Mouse (Mus musculus) embryonic facial prominence, embryonic 10.5 days (tissue): ENCODE data around the gene Cdca7. TPM values are rescaled to one million over a fixed set of nuclear protein-coding genes. Genes with fewer than 3 reads are reported as not detected.

Experiments
- DNase-seq: peaks from one replicate; pipeline ENCODE4 v3.0.0-alpha.2; 2017; ENCODE audit warnings: low spot score
- H3K27ac ChIP-seq: fragments of 300-500 bp; sonication (generic); replicated peaks from 2 replicates; pipeline ENCODE4 v1.5.1; 2016; ENCODE audit warnings: mild to moderate bottlenecking
- H3K27me3 ChIP-seq: fragments of 300-500 bp; sonication (generic); replicated peaks from 2 replicates; pipeline ENCODE4 v1.6.1; 2016; ENCODE audit warnings: low read depth, mild to moderate bottlenecking; ENCODE audit not compliant: poor library complexity, severe bottlenecking
- H3K36me3 ChIP-seq: fragments of 300-500 bp; sonication (generic); replicated peaks from 2 replicates; pipeline ENCODE4 v1.6.1; 2016; ENCODE audit warnings: mild to moderate bottlenecking, moderate library complexity
- H3K4me1 ChIP-seq: fragments of 300-500 bp; sonication (generic); 2 replicates; pipeline ENCODE4 v1.6.1; 2016
- H3K4me3 ChIP-seq: fragments of 300-500 bp; sonication (generic); 2 replicates; pipeline ENCODE4 v1.5.1; 2016; ENCODE audit warnings: mild to moderate bottlenecking, moderate library complexity
- H3K9me3 ChIP-seq: fragments of 300-500 bp; sonication (generic); 2 replicates; pipeline ENCODE4 v1.6.1; 2016; ENCODE audit warnings: mild to moderate bottlenecking
- WGBS: fragments of 180-500 bp; shearing (Covaris S2); methylation state at CpG from one replicate; pipeline ENCODE4 v1.1.7; 2016; 5-methylcytosine and 5-hydroxymethylcytosine counted together
- polyA plus RNA-seq: library from polyadenylated mRNA; unstranded; fragments of >200 nt; fragmentation: Nextera tagmentation; extraction: Ambion mirVana; gene quantifications from 2 replicates; pipeline ENCODE4 v1.2.1, GENCODE M21; 2016

Cdca7 gene
- polyA plus RNA-seq: 252 and 257 TPM in 2 replicates

GRCm38 (mm10) chr2:72475797-72476485, at the start of gene Cdca7:
Gene Cdca7, plus strand, starts transcription at chr2:72476159.
- Histone ChIP-seq H3K36me3 (peaks cover 24% of the 10 kb centered on the region), H3K4me1 (peaks cover 51% of the 10 kb centered on the region), H3K27ac (peak within 1 kb of the TSS; percentile 98), H3K4me3 (peak within 1 kb of the TSS; percentile 88), H3K9me3 (no peaks in the 10 kb centered on the region), H3K27me3 (peaks cover 25% of the 10 kb centered on the region)
- under 1% methylated on average over 58 of the region's 58 CpGs for WGBS
- peak; percentile 89 for DNase-seq

- Histone ChIP-seq H3K9me3 (no peaks in the 10 kb centered on the region), H3K27me3 (peaks cover 14% of the 10 kb centered on the region), H3K36me3 (no peaks in the 10 kb centered on the region), H3K27ac (no peak overlapping the region), H3K4me1 (peaks cover 30% of the 10 kb centered on the region), H3K4me3 (no peak overlapping the region)
- WGBS: 28% methylated on average over 8 of the region's 8 CpGs
- peak; percentile 23 for DNase-seq
These were observed 49.2 kb upstream of the Cdca7 start for GRCm38 (mm10) chr2:72426776-72427175.

GRCm38 (mm10) chr2:72427288-72427687, 48.7 kb upstream of the Cdca7 start:
- Histone ChIP-seq H3K27me3 (peaks cover 14% of the 10 kb centered on the region), H3K4me3 (no peak overlapping the region), H3K27ac (no peak overlapping the region), H3K4me1 (peaks cover 30% of the 10 kb centered on the region), H3K9me3 (no peaks in the 10 kb centered on the region), H3K36me3 (no peaks in the 10 kb centered on the region)
- WGBS: 81% methylated on average over 11 of the region's 11 CpGs
- no peak for DNase-seq

- peaks cover 3% of the 10 kb centered on the region; the same call in 1 of the 2 replicates for H3K4me1 ChIP-seq
- H3K9me3 ChIP-seq: no peaks in the 10 kb centered on the region
- DNase-seq: no peak
- H3K4me3 ChIP-seq: no peak overlapping the region
- H3K36me3 ChIP-seq: peaks cover 10% of the 10 kb centered on the region; the same call in 1 of the 2 replicates
- no peaks in the 10 kb centered on the region for H3K27me3 ChIP-seq
- 75% methylated on average over 8 of the region's 8 CpGs for WGBS
- H3K27ac ChIP-seq: no peak overlapping the region
These were observed 36.9 kb upstream of the Cdca7 start for GRCm38 (mm10) chr2:72438941-72439533.

GRCm38 (mm10) chr2:72441010-72441409, 34.9 kb upstream of the Cdca7 start:
- Histone ChIP-seq H3K9me3 (no peaks in the 10 kb centered on the region), H3K27ac (no peak overlapping the region), H3K36me3 (peaks cover 10% of the 10 kb centered on the region; the same call in 1 of the 2 replicates), H3K4me1 (peaks cover 3% of the 10 kb centered on the region; the same call in 1 of the 2 replicates), H3K27me3 (no peaks in the 10 kb centered on the region), H3K4me3 (no peak overlapping the region)
- no peak for DNase-seq
- 95% methylated on average over 9 of the region's 9 CpGs for WGBS

GRCm38 (mm10) chr2:72442825-72443224, 33.1 kb upstream of the Cdca7 start:
- 95% methylated on average over 6 of the region's 6 CpGs for WGBS
- no peaks in the 10 kb centered on the region for H3K27me3 ChIP-seq
- no peak overlapping the region for H3K4me3 ChIP-seq
- no peaks in the 10 kb centered on the region for H3K9me3 ChIP-seq
- DNase-seq: no peak
- H3K36me3 ChIP-seq: peaks cover 10% of the 10 kb centered on the region; the same call in 1 of the 2 replicates
- no peak overlapping the region for H3K27ac ChIP-seq
- H3K4me1 ChIP-seq: peaks cover 3% of the 10 kb centered on the region; the same call in 1 of the 2 replicates

- 82% methylated on average over 3 of the region's 3 CpGs for WGBS
- Histone ChIP-seq H3K4me3 (no peak overlapping the region), H3K9me3 (no peaks in the 10 kb centered on the region), H3K36me3 (peaks cover 6% of the 10 kb centered on the region; the same call in 1 of the 2 replicates), H3K4me1 (peaks cover under 1% of the 10 kb centered on the region; the same call in 1 of the 2 replicates), H3K27ac (no peak overlapping the region), H3K27me3 (no peaks in the 10 kb centered on the region)
- DNase-seq: no peak
These were observed 32.0 kb upstream of the Cdca7 start for GRCm38 (mm10) chr2:72443960-72444359.

- Histone ChIP-seq H3K9me3 (no peaks in the 10 kb centered on the region), H3K4me3 (no peak overlapping the region), H3K27me3 (no peaks in the 10 kb centered on the region), H3K36me3 (peaks cover 6% of the 10 kb centered on the region; the same call in 1 of the 2 replicates), H3K27ac (no peak overlapping the region), H3K4me1 (no peaks in the 10 kb centered on the region)
- 88% methylated on average over 3 of the region's 3 CpGs for WGBS
- DNase-seq: no peak
These were observed 29.9 kb upstream of the Cdca7 start for GRCm38 (mm10) chr2:72446106-72446505.

GRCm38 (mm10) chr2:72446615-72447014, 29.3 kb upstream of the Cdca7 start:
- Histone ChIP-seq H3K36me3 (peaks cover 1% of the 10 kb centered on the region; the same call in 1 of the 2 replicates), H3K27ac (no peak overlapping the region), H3K4me1 (no peaks in the 10 kb centered on the region), H3K27me3 (no peaks in the 10 kb centered on the region), H3K9me3 (no peaks in the 10 kb centered on the region), H3K4me3 (no peak overlapping the region)
- DNase-seq: no peak
- WGBS: 59% methylated on average over 5 of the region's 5 CpGs

GRCm38 (mm10) chr2:72453563-72453962, 22.4 kb upstream of the Cdca7 start:
- peaks cover 16% of the 10 kb centered on the region for H3K4me1 ChIP-seq
- H3K36me3 ChIP-seq: no peaks in the 10 kb centered on the region
- no peak for DNase-seq
- H3K27me3 ChIP-seq: no peaks in the 10 kb centered on the region
- WGBS: 40% methylated on average over 3 of the region's 3 CpGs
- H3K9me3 ChIP-seq: no peaks in the 10 kb centered on the region
- 0 out of 2 replicates have a peak overlapping the region, but pooled peaks have one; percentile 27 for H3K27ac ChIP-seq
- no peak overlapping the region for H3K4me3 ChIP-seq

GRCm38 (mm10) chr2:72456189-72456588, 19.8 kb upstream of the Cdca7 start:
- no peak for DNase-seq
- Histone ChIP-seq H3K36me3 (no peaks in the 10 kb centered on the region), H3K4me3 (no peak overlapping the region), H3K27me3 (no peaks in the 10 kb centered on the region), H3K4me1 (peaks cover 22% of the 10 kb centered on the region), H3K27ac (no peak overlapping the region), H3K9me3 (no peaks in the 10 kb centered on the region)
- 71% methylated on average over 1 of the region's 1 CpGs for WGBS

- Histone ChIP-seq H3K4me1 (0 out of 2 replicates have a peak, but pooled peaks cover 2% of the 10 kb centered on the region), H3K27me3 (no peaks in the 10 kb centered on the region; the same call in 1 of the 2 replicates), H3K4me3 (no peak overlapping the region), H3K36me3 (no peaks in the 10 kb centered on the region), H3K27ac (no peak overlapping the region), H3K9me3 (no peaks in the 10 kb centered on the region)
- DNase-seq: no peak
- 56% methylated on average over 7 of the region's 7 CpGs for WGBS
These were observed 11.5 kb upstream of the Cdca7 start for GRCm38 (mm10) chr2:72464376-72465014.
